Mouse (Mus musculus): ENCODE measurements around the gene Gucy2f. TPM values are rescaled to one million over a fixed set of nuclear protein-coding genes. Genes with fewer than 3 reads are reported as not detected.

Gene Gucy2f
- polyA plus RNA-seq, 1 experiment from 2014 or later, result not detected

GRCm38 (mm10) chrX:142227398-142228054 lies 30.8 kb upstream of the Gucy2f start:
- Histone ChIP-seq H3K4me1 (replicated peaks; ENCODE audit: control insufficient read depth, insufficient read depth, low read length) (no peaks in the 10 kb centered on the region), H3K9me3 (ENCODE audit: control insufficient read depth) (no peaks in the 10 kb centered on the region), H3K27me3 (replicated peaks; ENCODE audit: control insufficient read depth, insufficient read depth, low read length) (no peaks in the 10 kb centered on the region), H3K4me2 (replicated peaks; ENCODE audit: low read depth) (peak overlapping the region; percentile 57), H3K9ac (ENCODE audit: low read depth, low read length) (no peak overlapping the region), H3K4me3 (ENCODE audit: low read depth, low read length) (peak overlapping the region; percentile 51), H3K27ac (ENCODE audit: low read depth, low read length) (peak overlapping the region; percentile 79; the same call in 1 of the 2 replicates), H3K36me3 (ENCODE audit: control insufficient read depth, insufficient read depth) (no peaks in the 10 kb centered on the region)
- ATAC-seq, result peak; percentile 72
- 28% methylated on average over 15 of the region's 15 CpGs for WGBS
- no peak for TF ChIP-seq CTCF (IDR thresholded peaks at IDR 0.05; ENCODE audit: low read depth)

- H3K27ac ChIP-seq (ENCODE audit: low read depth, low read length), result no peak within 1 kb of the TSS
- H3K4me2 ChIP-seq (replicated peaks; ENCODE audit: low read depth), result peak within 1 kb of the TSS; percentile 57
- no peaks in the 10 kb centered on the region for H3K36me3 ChIP-seq (ENCODE audit: control insufficient read depth, insufficient read depth)
- H3K4me3 ChIP-seq (ENCODE audit: low read depth, low read length), result peak within 1 kb of the TSS; percentile 51
- no peak for TF ChIP-seq CTCF (IDR thresholded peaks at IDR 0.05; ENCODE audit: low read depth)
- H3K9me3 ChIP-seq (ENCODE audit: control insufficient read depth), result no peaks in the 10 kb centered on the region
- ATAC-seq, result no peak
- no peaks in the 10 kb centered on the region for H3K4me1 ChIP-seq (replicated peaks; ENCODE audit: control insufficient read depth, insufficient read depth, low read length)
- H3K9ac ChIP-seq (ENCODE audit: low read depth, low read length), result no peak within 1 kb of the TSS
- H3K27me3 ChIP-seq (replicated peaks; ENCODE audit: control insufficient read depth, insufficient read depth, low read length), result no peaks in the 10 kb centered on the region
- 80% methylated on average over 14 of the region's 14 CpGs for WGBS
Measured at GRCm38 (mm10) chrX:142226542-142226941, 29.8 kb upstream of the Gucy2f start, which contains the start of gene Nxt2. Gene Nxt2 (plus strand): TSS chrX:142226770.

DNA sequence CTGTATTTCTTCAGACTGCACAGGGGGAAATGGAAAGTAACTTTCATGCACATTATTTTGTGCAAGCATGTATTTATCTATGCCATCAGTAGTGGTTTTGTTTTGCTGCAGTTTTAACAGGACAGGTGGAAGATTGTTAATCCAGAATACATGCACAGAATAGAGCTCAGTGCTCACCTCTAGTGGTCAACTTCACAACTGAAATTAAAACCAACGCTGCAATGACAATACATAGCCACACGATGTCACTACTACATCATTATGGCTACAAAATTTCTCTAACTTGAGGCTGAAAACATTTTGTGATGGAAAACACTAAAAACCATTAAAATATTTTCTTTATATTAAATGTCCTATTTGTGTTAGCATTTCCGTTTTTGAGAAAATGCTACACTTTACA lies 3.6 kb upstream of the Gucy2f start:
- Histone ChIP-seq H3K4me2 (replicated peaks; ENCODE audit: low read depth) (no peak overlapping the region), H3K27ac (ENCODE audit: low read depth, low read length) (no peak overlapping the region), H3K4me3 (ENCODE audit: low read depth, low read length) (no peak overlapping the region), H3K4me1 (replicated peaks; ENCODE audit: control insufficient read depth, insufficient read depth, low read length) (no peaks in the 10 kb centered on the region), H3K9me3 (ENCODE audit: control insufficient read depth) (no peaks in the 10 kb centered on the region), H3K27me3 (replicated peaks; ENCODE audit: control insufficient read depth, insufficient read depth, low read length) (no peaks in the 10 kb centered on the region), H3K9ac (ENCODE audit: low read depth, low read length) (no peak overlapping the region), H3K36me3 (ENCODE audit: control insufficient read depth, insufficient read depth) (no peaks in the 10 kb centered on the region)
- peak; percentile 91 for TF ChIP-seq CTCF (IDR thresholded peaks at IDR 0.05; ENCODE audit: low read depth)
- ATAC-seq, result no peak
- 12% methylated on average over 3 of the region's 3 CpGs for WGBS

DNA sequence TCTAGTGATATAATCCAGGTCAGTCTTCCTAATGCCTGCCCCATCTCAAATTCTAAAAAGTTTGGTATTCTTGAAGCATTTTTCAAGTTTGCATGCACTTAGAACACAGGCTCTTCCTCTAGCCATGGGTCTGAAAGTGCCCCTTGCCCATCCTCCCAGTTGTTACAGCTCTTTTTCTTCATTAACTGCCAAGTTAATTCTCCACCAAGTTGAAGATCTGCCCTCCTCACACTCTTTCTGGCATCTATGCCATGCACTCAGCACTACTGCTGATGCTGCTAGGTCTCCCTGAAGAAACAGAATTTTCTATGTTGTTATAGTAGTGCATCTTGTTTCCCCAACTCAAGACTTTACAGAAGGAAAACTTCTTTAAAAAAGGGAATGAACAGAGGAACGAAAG lies 1.2 kb downstream of the Gucy2f start:
- H3K27ac ChIP-seq (ENCODE audit: low read depth, low read length), result no peak overlapping the region
- H3K4me3 ChIP-seq (ENCODE audit: low read depth, low read length), result no peak overlapping the region
- TF ChIP-seq CTCF (IDR thresholded peaks at IDR 0.05; ENCODE audit: low read depth), result no peak
- H3K27me3 ChIP-seq (replicated peaks; ENCODE audit: control insufficient read depth, insufficient read depth, low read length), result no peaks in the 10 kb centered on the region
- H3K4me2 ChIP-seq (replicated peaks; ENCODE audit: low read depth), result no peak overlapping the region
- 74% methylated on average over 1 of the region's 1 CpGs for WGBS
- no peaks in the 10 kb centered on the region for H3K4me1 ChIP-seq (replicated peaks; ENCODE audit: control insufficient read depth, insufficient read depth, low read length)
- no peaks in the 10 kb centered on the region for H3K36me3 ChIP-seq (ENCODE audit: control insufficient read depth, insufficient read depth)
- ATAC-seq, result no peak
- no peaks in the 10 kb centered on the region for H3K9me3 ChIP-seq (ENCODE audit: control insufficient read depth)
- H3K9ac ChIP-seq (ENCODE audit: low read depth, low read length), result no peak overlapping the region

DNA sequence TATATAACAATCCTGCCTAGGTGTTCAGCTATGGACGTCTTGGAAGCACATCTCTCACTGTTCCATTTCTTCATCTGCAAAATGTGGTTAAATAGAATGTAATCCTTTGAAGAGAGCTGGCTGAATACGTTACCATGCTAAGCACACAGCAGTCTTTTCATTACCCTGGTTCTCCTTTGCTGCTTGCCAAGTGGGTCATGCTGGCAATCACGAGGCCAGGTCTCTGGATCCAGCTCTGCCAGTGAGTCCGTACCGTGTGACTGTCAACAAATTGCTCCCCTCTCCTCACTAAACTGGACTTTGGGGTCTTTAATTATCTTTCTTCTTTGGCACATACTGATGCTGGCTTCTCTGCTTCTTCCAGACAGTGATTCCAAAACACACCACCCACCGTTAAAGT lies 2.3 kb downstream of the Gucy2f start:
- 71% methylated on average over 6 of the region's 6 CpGs for WGBS
- H3K9me3 ChIP-seq (ENCODE audit: control insufficient read depth), result no peaks in the 10 kb centered on the region

GRCm38 (mm10) chrX:142190355-142190754 lies 6.4 kb downstream of the Gucy2f start:
- H3K9ac ChIP-seq (ENCODE audit: low read depth, low read length), result no peak overlapping the region
- 70% methylated on average over 2 of the region's 2 CpGs for WGBS
- H3K9me3 ChIP-seq (ENCODE audit: control insufficient read depth), result no peaks in the 10 kb centered on the region
- H3K27me3 ChIP-seq (replicated peaks; ENCODE audit: control insufficient read depth, insufficient read depth, low read length), result 0 out of 2 replicates have a peak, but pooled peaks cover 3% of the 10 kb centered on the region
- no peak for TF ChIP-seq CTCF (IDR thresholded peaks at IDR 0.05; ENCODE audit: low read depth)
- H3K4me3 ChIP-seq (ENCODE audit: low read depth, low read length), result no peak overlapping the region
- ATAC-seq, result no peak
- H3K27ac ChIP-seq (ENCODE audit: low read depth, low read length), result no peak overlapping the region
- H3K36me3 ChIP-seq (ENCODE audit: control insufficient read depth, insufficient read depth), result no peaks in the 10 kb centered on the region
- no peaks in the 10 kb centered on the region for H3K4me1 ChIP-seq (replicated peaks; ENCODE audit: control insufficient read depth, insufficient read depth, low read length)
- no peak overlapping the region for H3K4me2 ChIP-seq (replicated peaks; ENCODE audit: low read depth)

More for the DNA sequence above, 2.3 kb downstream of the Gucy2f start:
- Histone ChIP-seq H3K9ac (ENCODE audit: low read depth, low read length) (no peak overlapping the region), H3K4me2 (replicated peaks; ENCODE audit: low read depth) (no peak overlapping the region), H3K27me3 (replicated peaks; ENCODE audit: control insufficient read depth, insufficient read depth, low read length) (no peaks in the 10 kb centered on the region), H3K36me3 (ENCODE audit: control insufficient read depth, insufficient read depth) (no peaks in the 10 kb centered on the region), H3K27ac (ENCODE audit: low read depth, low read length) (no peak overlapping the region), H3K4me1 (replicated peaks; ENCODE audit: control insufficient read depth, insufficient read depth, low read length) (no peaks in the 10 kb centered on the region), H3K4me3 (ENCODE audit: low read depth, low read length) (no peak overlapping the region)
- no peak for TF ChIP-seq CTCF (IDR thresholded peaks at IDR 0.05; ENCODE audit: low read depth)
- ATAC-seq, result no peak

Data from intestine, postnatal 0 days (tissue).